Mouse (Mus musculus): ENCODE results near the gene BC028528. TPM values are rescaled to one million over a fixed set of nuclear protein-coding genes. Genes with fewer than 3 reads are reported as not detected.

BC028528 gene
- total RNA-seq, 2 experiments from 2014 or later = 1.7 to 2.2 TPM

Other genes with a start within 250 kb of the BC028528 start
- 10 to 100 TPM; 96.0 to 99.4 TPM for gene Mcl1, start 233.2 kb downstream of the BC028528 start, total RNA-seq (2021)
- gene Adamtsl4, start 204.1 kb downstream of the BC028528 start, total RNA-seq (2021) = 10 to 100 TPM; 25.9 to 30.8 TPM
- 10 to 100 TPM; 15.5 to 30.3 TPM for gene Ecm1, start 152.4 kb downstream of the BC028528 start, total RNA-seq (2021)
- 10 to 100 TPM; 25.7 to 26.7 TPM for gene Tars2, start 131.8 kb downstream of the BC028528 start, total RNA-seq (2021)
- gene Rprd2, start 73.1 kb downstream of the BC028528 start, total RNA-seq (2021) = 10 to 100 TPM; 33.2 to 37.4 TPM
- gene Prpf3, start 36.1 kb downstream of the BC028528 start, total RNA-seq (2021) = 10 to 100 TPM; 16.6 to 16.9 TPM
- gene Mrps21, start 20.5 kb downstream of the BC028528 start, total RNA-seq (2021) = 100 to 1,000 TPM; 317 to 349 TPM
- gene Ciart, start 9.8 kb downstream of the BC028528 start, total RNA-seq (2021) = 1 to 10 TPM; 3.5 to 6.3 TPM
- 10 to 100 TPM; 41.0 to 50.4 TPM for gene Aph1a, start 2.0 kb upstream of the BC028528 start, total RNA-seq (2021)
- 10 to 100 TPM; 54.2 to 76.9 TPM for gene Car14, start 12.7 kb upstream of the BC028528 start, total RNA-seq (2021)
- gene Anp32e, start 37.2 kb upstream of the BC028528 start, total RNA-seq (2021) = 10 to 100 TPM; 75.9 to 97.2 TPM
- gene Plekho1, start 104.0 kb upstream of the BC028528 start, total RNA-seq (2021) = 10 to 100 TPM; 13.9 to 22.0 TPM
- 10 to 100 TPM; 19.6 to 19.8 TPM for gene Vps45, start 166.5 kb upstream of the BC028528 start, total RNA-seq (2021)
- 10 to 100 TPM; 57.4 to 58.2 TPM for gene Otud7b, start 212.5 kb upstream of the BC028528 start, total RNA-seq (2021)